Mouse (Mus musculus): ENCODE measurements at regions not wholly inside any gene's neighbourhood (a gene's known extent, or its start where the extent isn't known, plus 50 kb on each side); places are given as distances from the start of the nearest gene placed in this dataset.
"Not testable (repeated sequence)": the region's sequence is repeated elsewhere in the genome, so short reads cannot be mapped to it uniquely, and the experiment has no call there.

GRCm38 (mm10) chr8:78073821-78074220 lies 139.3 kb upstream of the Ttc29 start:
- H3K27me3 ChIP-seq (ENCODE audit: control insufficient read depth in 1 of 2, insufficient read depth in 2 of 2, low read length in 2 of 2): no peaks in the 10 kb centered on the region
- peak; percentile 78 for DNase-seq (ENCODE audit: low read depth, low spot score)
- no peak overlapping the region for H3K4me3 ChIP-seq (ENCODE audit: control insufficient read depth in 1 of 2, insufficient read depth in 1 of 2, low read depth in 2 of 2, low read length in 2 of 2)
- H3K4me1 ChIP-seq (ENCODE audit: control insufficient read depth in 1 of 2, insufficient read depth in 2 of 2, low read length in 2 of 2): peaks cover 0 to 13% of the 10 kb centered on the region in 2 experiments; a peak in 3 of 4 replicates
- peaks cover 0 to 8% of the 10 kb centered on the region in 2 experiments; a peak in 1 of 4 replicates for H3K36me3 ChIP-seq (ENCODE audit: control insufficient read depth in 1 of 2, insufficient read depth in 2 of 2, low read length in 2 of 2)
- H3K9ac ChIP-seq (ENCODE audit: control insufficient read depth, low read depth, low read length, poor library complexity, severe bottlenecking): no peak overlapping the region
- H3K27ac ChIP-seq (ENCODE audit: control insufficient read depth, low read depth, low read length): no peak overlapping the region
- TF ChIP-seq BHLHE40 (IDR thresholded peaks at IDR 0.05; ENCODE audit: borderline replicate concordance, low read depth, low read length) (peak; percentile 22; the same call in 1 of the 2 replicates), NELFE (IDR thresholded peaks at IDR 0.05; ENCODE audit: low read depth, low read length) (no peak), MYC (IDR thresholded peaks at IDR 0.05; ENCODE audit: low read depth, low read length) (peak; percentile 62; the same call in 1 of the 2 replicates), ETS1 (IDR thresholded peaks at IDR 0.05; ENCODE audit: low read depth, low read length) (peak; percentile 48; the same call in 1 of the 2 replicates), KAT2A (conservative IDR thresholded peaks at IDR 0.05; ENCODE audit: low read depth, low read length) (no peak), POLR2AphosphoS5 (IDR thresholded peaks at IDR 0.05; ENCODE audit: borderline replicate concordance, low read depth, low read length) (no peak), EP300 (IDR thresholded peaks at IDR 0.05; ENCODE audit: low read depth in 1 of 2, low read length in 2 of 2) (peak; percentile 74 to 77), GATA1 (IDR thresholded peaks at IDR 0.05; ENCODE audit: low read depth, low read length) (peak; percentile 86), MXI1 (IDR thresholded peaks at IDR 0.05; ENCODE audit: low read depth, low read length) (no peak), SMC3 (IDR thresholded peaks at IDR 0.05; ENCODE audit: low read depth, low read length) (no peak), UBTF (IDR thresholded peaks at IDR 0.05; ENCODE audit: borderline replicate concordance, insufficient read depth, low read depth, low read length) (no peak), POLR2AphosphoS2 (IDR thresholded peaks at IDR 0.05; ENCODE audit: low read length) (no peak), E2F4 (IDR thresholded peaks at IDR 0.05; ENCODE audit: borderline replicate concordance, low read depth, low read length) (peak; percentile 64; the same call in 1 of the 2 replicates), ZKSCAN1 (IDR thresholded peaks at IDR 0.05; ENCODE audit: low read depth, low read length) (no peak), RCOR1 (IDR thresholded peaks at IDR 0.05; ENCODE audit: low read depth, low read length) (peak; percentile 65), SIN3A (IDR thresholded peaks at IDR 0.05; ENCODE audit: low read length) (peak; percentile 27; the same call in 1 of the 2 replicates), MAX (IDR thresholded peaks at IDR 0.05; ENCODE audit: low read length) (peak; percentile 52; the same call in 1 of the 2 replicates), TCF12 (IDR thresholded peaks at IDR 0.05; ENCODE audit: low read depth, low read length) (peak; percentile 79), ZMIZ1 (IDR thresholded peaks at IDR 0.05; ENCODE audit: low read depth, low read length) (no peak), POLR2A (IDR thresholded peaks at IDR 0.05; ENCODE audit: control insufficient read depth in 1 of 2, insufficient read depth in 1 of 2, low read depth in 1 of 2, low read length in 2 of 2, poor library complexity in 1 of 2) (no peak)
- no peaks in the 10 kb centered on the region for H3K9me3 ChIP-seq (replicated peaks; ENCODE audit: insufficient read depth, low read length)
- no peaks in the 10 kb centered on the region for H3K79me2 ChIP-seq (ENCODE audit: control insufficient read depth, insufficient read depth, low read length, poor library complexity)

- H3K27ac ChIP-seq (ENCODE audit: control insufficient read depth, low read depth, low read length): no peak overlapping the region
- peaks cover 0 to 13% of the 10 kb centered on the region in 2 experiments; a peak in 3 of 4 replicates for H3K4me1 ChIP-seq (ENCODE audit: control insufficient read depth in 1 of 2, insufficient read depth in 2 of 2, low read length in 2 of 2)
- DNase-seq (ENCODE audit: low read depth, low spot score): peak; percentile 46
- H3K36me3 ChIP-seq (ENCODE audit: control insufficient read depth in 1 of 2, insufficient read depth in 2 of 2, low read length in 2 of 2): peaks cover 0 to 8% of the 10 kb centered on the region in 2 experiments; a peak in 1 of 4 replicates
- no peak overlapping the region for H3K4me3 ChIP-seq (ENCODE audit: control insufficient read depth in 1 of 2, insufficient read depth in 1 of 2, low read depth in 2 of 2, low read length in 2 of 2)
- no peak overlapping the region for H3K9ac ChIP-seq (ENCODE audit: control insufficient read depth, low read depth, low read length, poor library complexity, severe bottlenecking)
- no peaks in the 10 kb centered on the region for H3K79me2 ChIP-seq (ENCODE audit: control insufficient read depth, insufficient read depth, low read length, poor library complexity)
- H3K27me3 ChIP-seq (ENCODE audit: control insufficient read depth in 1 of 2, insufficient read depth in 2 of 2, low read length in 2 of 2): no peaks in the 10 kb centered on the region
- TF ChIP-seq CHD1 (IDR thresholded peaks at IDR 0.05; ENCODE audit: low read depth, low read length) (no peak), TCF12 (IDR thresholded peaks at IDR 0.05; ENCODE audit: low read depth, low read length) (peak; percentile 45; the same call in 1 of the 2 replicates), POLR2A (IDR thresholded peaks at IDR 0.05; ENCODE audit: control insufficient read depth in 1 of 2, insufficient read depth in 1 of 2, low read depth in 1 of 2, low read length in 2 of 2, poor library complexity in 1 of 2) (no peak), RCOR1 (IDR thresholded peaks at IDR 0.05; ENCODE audit: low read depth, low read length) (peak; percentile 56; the same call in 1 of the 2 replicates), EP300 (IDR thresholded peaks at IDR 0.05; ENCODE audit: low read depth in 1 of 2, low read length in 2 of 2) (peak; percentile 36 to 57; a peak in 3 of 4 replicates), ETS1 (IDR thresholded peaks at IDR 0.05; ENCODE audit: low read depth, low read length) (peak; percentile 31; the same call in 1 of the 2 replicates), GATA1 (IDR thresholded peaks at IDR 0.05; ENCODE audit: low read depth, low read length) (peak; percentile 58)
- H3K9me3 ChIP-seq (replicated peaks; ENCODE audit: insufficient read depth, low read length): no peaks in the 10 kb centered on the region
Measured at GRCm38 (mm10) chr8:78077122-78077521, 136.0 kb upstream of the Ttc29 start.

GRCm38 (mm10) chr8:78081395-78081794 lies 131.7 kb upstream of the Ttc29 start:
- not testable (repeated sequence) for H3K36me3 ChIP-seq (ENCODE audit: control insufficient read depth in 1 of 2, insufficient read depth in 2 of 2, low read length in 2 of 2); H3K4me3 ChIP-seq (ENCODE audit: control insufficient read depth in 1 of 2, insufficient read depth in 1 of 2, low read depth in 2 of 2, low read length in 2 of 2); H3K79me2 ChIP-seq (ENCODE audit: control insufficient read depth, insufficient read depth, low read length, poor library complexity); H3K9ac ChIP-seq (ENCODE audit: control insufficient read depth, low read depth, low read length, poor library complexity, severe bottlenecking); H3K27me3 ChIP-seq (ENCODE audit: control insufficient read depth in 1 of 2, insufficient read depth in 2 of 2, low read length in 2 of 2); H3K9me3 ChIP-seq (replicated peaks; ENCODE audit: insufficient read depth, low read length); DNase-seq (ENCODE audit: low read depth, low spot score); H3K4me1 ChIP-seq (ENCODE audit: control insufficient read depth in 1 of 2, insufficient read depth in 2 of 2, low read length in 2 of 2); H3K27ac ChIP-seq (ENCODE audit: control insufficient read depth, low read depth, low read length)
